In the genomic region with DNA sequence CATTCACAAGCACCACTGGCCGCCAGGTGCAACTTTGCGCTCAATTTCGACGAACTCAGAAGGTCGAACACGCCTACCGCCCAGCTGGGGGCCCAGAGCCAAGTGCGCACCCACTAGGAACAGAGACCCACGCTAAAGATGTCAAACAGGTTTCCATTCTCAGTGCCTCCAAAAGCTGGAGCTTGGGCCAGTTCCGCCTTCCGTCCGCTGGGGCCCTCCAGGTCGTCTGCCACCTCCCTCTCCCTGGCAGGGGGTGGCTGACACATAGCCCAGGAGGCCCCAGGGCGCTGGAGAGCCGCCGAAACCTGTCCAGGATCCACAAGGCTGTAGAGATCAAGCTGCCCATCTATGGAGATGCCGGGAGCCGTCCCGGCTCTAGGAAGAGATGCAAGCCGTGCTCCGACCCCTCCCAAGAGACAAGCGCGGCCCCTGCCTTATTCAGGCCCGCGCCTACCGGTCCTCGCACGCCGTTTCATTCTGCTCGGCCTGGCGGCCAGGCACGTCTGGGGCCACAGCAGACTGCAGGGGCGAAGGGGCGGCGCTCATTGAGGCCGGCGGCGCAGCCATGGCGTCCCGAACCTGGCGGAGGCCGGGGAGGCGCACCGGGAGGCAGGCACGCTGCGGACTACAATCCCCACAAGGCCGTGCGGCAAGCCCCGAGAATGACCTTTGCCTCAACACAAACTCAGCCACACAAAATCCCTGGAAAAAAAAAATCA, we compare ENCODE assay signal across 8 mouse cellular contexts. TPM values are rescaled to one million over a fixed set of nuclear protein-coding genes. Genes with fewer than 3 reads are reported as not detected.
A peak's percentile ranks its signal among the peaks of the same experiment; 100 is the strongest.
DNase-seq lines count a peak whose midpoint lies in the region; ATAC-seq lines count a peak whose summit lies in the region.

No protein-coding gene starts in this region.

- ATAC-seq in inflammation-experienced regulatory T-cells, adult 6 months: peak; percentile 75
- ATAC-seq in megakaryocyte, adult 5-6 weeks (ENCODE audit: poor library complexity, severe bottlenecking): peak; percentile 78

- peak; percentile 93 for DNase-seq in adrenal gland, adult 2 months
- DNase-seq in embryo, embryonic 11 days: peak; percentile 90
- peak; percentile 87 for DNase-seq in gastrocnemius, postnatal 14 days
- DNase-seq in left cerebral cortex, adult 9 months (ENCODE audit: low spot score in 2 of 2): peak; percentile 69 to 86
- peak; percentile 86 to 88 for DNase-seq in right cerebral cortex, adult 2 months (ENCODE audit: low spot score in 2 of 2)
- peak; percentile 85 to 88 for DNase-seq in urinary bladder, postnatal 36 days (ENCODE audit: low spot score in 2 of 2)

- intact Hi-C loops in gastrocnemius, postnatal 14 days (cut with DNase I; ENCODE audit: low total_unique reads): no loop called here

RNA-seq across cellular contexts. Expression of gene Uckl1, which starts 3.1 kb away (rescaled TPM):
- 10 to 100 TPM; 64.9 to 73.6 TPM for total RNA-seq in adrenal gland, adult 2 months (2021)
- 165 and 170 TPM in 2 replicates for polyA plus RNA-seq in adrenal gland, adult 2 months (2012; rRNA removed)
- 10 to 100 TPM; 28.8 to 29.7 TPM for total RNA-seq in gastrocnemius, postnatal 14 days (2021)
- 100 to 1,000 TPM; 108 to 199 (median 172) TPM for polyA plus RNA-seq in inflammation-experienced regulatory T-cells, adult 6 months (2017; shearing (Covaris generic))
- total RNA-seq in megakaryocyte, adult 5-6 weeks (2015): 86.0 and 103 TPM in 2 replicates
- 65.2 and 79.3 TPM in 2 replicates for total RNA-seq in megakaryocyte, adult 5-6 weeks (2017)

RNA-seq across cellular contexts. Expression of gene Prpf6, which starts 10.1 kb away (rescaled TPM):
- total RNA-seq in adrenal gland, adult 2 months (2021): 10 to 100 TPM; 63.0 to 69.0 TPM
- 6.7 and 9.6 TPM in 2 replicates for polyA plus RNA-seq in adrenal gland, adult 2 months (2012; rRNA removed)
- 10 to 100 TPM; 28.0 to 30.1 TPM for total RNA-seq in gastrocnemius, postnatal 14 days (2021)
- 10 to 100 TPM; 57.4 to 96.0 (median 81.2) TPM for polyA plus RNA-seq in inflammation-experienced regulatory T-cells, adult 6 months (2017; shearing (Covaris generic))
- 13.3 and 15.1 TPM in 2 replicates for total RNA-seq in megakaryocyte, adult 5-6 weeks (2015)
- 68.0 and 68.1 TPM in 2 replicates for total RNA-seq in megakaryocyte, adult 5-6 weeks (2017)

RNA-seq across cellular contexts. Expression of gene Zfp512b, which starts 11.0 kb away (rescaled TPM):
- 10 to 100 TPM; 40.9 to 52.7 TPM for total RNA-seq in adrenal gland, adult 2 months (2021)
- 69.2 and 72.6 TPM in 2 replicates for polyA plus RNA-seq in adrenal gland, adult 2 months (2012; rRNA removed)
- 10 to 100 TPM; 20.5 to 20.9 TPM for total RNA-seq in gastrocnemius, postnatal 14 days (2021)
- 10 to 100 TPM; 11.6 to 43.1 (median 25.3) TPM for polyA plus RNA-seq in inflammation-experienced regulatory T-cells, adult 6 months (2017; shearing (Covaris generic))
- total RNA-seq in megakaryocyte, adult 5-6 weeks (2015): 3.6 and 4.7 TPM in 2 replicates
- total RNA-seq in megakaryocyte, adult 5-6 weeks (2017): 8.1 and 9.9 TPM in 2 replicates

RNA-seq across cellular contexts. Expression of gene Samd10, which starts 17.5 kb away (rescaled TPM):
- total RNA-seq in adrenal gland, adult 2 months (2021): 10 to 100 TPM in 1 of 2 experiments, 1 to 10 TPM in 1; 9.6 to 21.6 TPM
- polyA plus RNA-seq in adrenal gland, adult 2 months (2012; rRNA removed): 41.0 and 44.6 TPM in 2 replicates
- under 1 TPM; 0.78 to 0.84 TPM for total RNA-seq in gastrocnemius, postnatal 14 days (2021)
- polyA plus RNA-seq in inflammation-experienced regulatory T-cells, adult 6 months (2017; shearing (Covaris generic)): 10 to 100 TPM in 2 of 3 experiments, 1 to 10 TPM in 1; 9.4 to 14.3 (median 10.4) TPM
- 7.4 and 9.7 TPM in 2 replicates for total RNA-seq in megakaryocyte, adult 5-6 weeks (2015)
- total RNA-seq in megakaryocyte, adult 5-6 weeks (2017): 2.3 and 2.8 TPM in 2 replicates

Comparison
In these comparisons a context has a peak if more than half of its experiments do, and no peak if none do; other contexts are left out.
1. Peak in every context shown above with its lines: DNase-seq and ATAC-seq.